Mouse (Mus musculus) heart, postnatal 0 days (tissue): ENCODE measurements at regions not wholly inside any gene's neighbourhood (a gene's known extent, or its start where the extent isn't known, plus 50 kb on each side); places are given as distances from the start of the nearest gene placed in this dataset.

ENCODE experiments used
- CTCF ChIP-seq: IDR thresholded peaks from 2 replicates; pipeline ENCODE4 v1.5.1; 2016; ENCODE audit warnings: antibody characterized with exemption, control low read depth, low read depth
- EP300 ChIP-seq: IDR thresholded peaks from 2 replicates; pipeline ENCODE4 v1.6.1; 2016; ENCODE audit warnings: antibody characterized with exemption, low read depth

GRCm38 (mm10) chr11:17680998-17681397, 272.7 kb downstream of the Etaa1 start:
- TF ChIP-seq CTCF: no peak
- no peak for TF ChIP-seq EP300
